Mouse (Mus musculus) brain, embryonic 14.5 days (tissue): ENCODE measurements at regions not wholly inside any gene's neighbourhood (a gene's known extent, or its start where the extent isn't known, plus 50 kb on each side); places are given as distances from the start of the nearest gene placed in this dataset.
A peak's percentile ranks its signal among the peaks of the same experiment; 100 is the strongest.

Experiments used
- DNase-seq: peaks from one replicate; pipeline ENCODE4 v3.0.0-alpha.2; 2011; ENCODE audit warnings: low read depth
- CTCF ChIP-seq: fragments of 200-500 bp; IDR thresholded peaks from 2 replicates; pipeline ENCODE4 v1.5.1; 2012; ENCODE audit warnings: inconsistent platforms, mild to moderate bottlenecking, moderate library complexity, borderline replicate concordance; ENCODE audit not compliant: insufficient read depth, insufficient read length; ENCODE audit errors: extremely low read depth
- POLR2A ChIP-seq: fragments of 200-500 bp; IDR thresholded peaks from 2 replicates; pipeline ENCODE4 v1.6.1; 2012; ENCODE audit warnings: mild to moderate bottlenecking, inconsistent platforms, borderline replicate concordance; ENCODE audit not compliant: poor library complexity, insufficient read depth, insufficient read length, severe bottlenecking; ENCODE audit errors: extremely low read depth

DNA sequence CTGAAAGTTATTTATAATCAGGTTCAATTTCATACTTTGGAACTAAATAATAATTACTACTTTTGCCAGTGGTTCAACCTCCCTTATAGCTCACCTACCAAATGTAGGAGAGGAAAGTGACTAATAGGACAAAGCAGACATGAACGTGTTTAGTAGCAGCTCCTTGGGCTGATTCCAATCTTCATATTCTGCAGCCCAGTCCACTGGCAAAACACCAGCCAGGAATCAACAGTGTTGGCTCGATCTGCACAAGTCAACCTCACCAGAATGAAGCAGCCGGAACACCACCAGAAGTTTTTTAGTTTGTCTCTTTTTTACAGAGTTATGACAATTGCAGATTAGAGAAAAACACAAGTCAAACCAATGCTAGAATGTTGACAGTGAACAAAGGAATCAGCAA, 717.0 kb downstream of the Pcdh17 start:
- DNase-seq = peak; percentile 14
- TF ChIP-seq POLR2A = no peak
- TF ChIP-seq CTCF = no peak

DNA sequence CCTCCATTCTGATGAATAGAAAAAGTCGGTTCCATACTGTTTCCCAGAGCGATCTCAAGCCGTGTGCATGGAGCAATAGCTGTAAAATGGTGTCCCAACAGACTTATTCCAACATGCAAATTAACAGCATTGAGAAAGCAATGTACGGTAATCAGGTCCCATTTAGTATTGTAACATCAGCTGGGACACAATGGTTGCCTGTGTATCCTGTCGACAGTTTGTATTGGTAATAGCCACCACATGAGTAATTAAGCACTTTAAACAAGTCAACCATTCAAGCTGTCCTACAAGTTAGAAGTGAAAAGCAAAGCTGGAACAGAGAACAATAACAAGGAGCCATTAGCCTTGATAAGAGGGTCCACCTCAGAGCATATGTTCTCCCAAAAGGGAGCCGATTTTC, 743.4 kb downstream of the Pcdh17 start:
- peak; percentile 57 for DNase-seq
- TF ChIP-seq CTCF = no peak
- no peak for TF ChIP-seq POLR2A

DNA sequence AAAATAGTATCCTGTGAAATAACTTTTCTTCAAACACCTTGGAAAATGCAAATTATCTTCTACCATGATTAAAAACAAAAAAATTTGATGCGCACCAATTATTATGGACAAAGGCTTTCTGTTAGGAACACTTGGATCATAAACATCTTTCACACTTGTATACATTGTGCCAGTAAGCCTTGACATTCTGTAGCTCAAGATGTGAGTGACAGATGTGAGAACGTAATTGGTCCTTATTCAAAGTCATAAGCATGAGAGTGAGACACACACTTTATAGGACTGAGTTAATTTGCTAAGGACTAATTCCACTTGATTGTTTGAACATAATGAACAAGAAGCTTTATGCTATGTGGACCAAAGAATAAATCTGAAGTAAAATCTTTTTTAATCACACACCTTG, 760.7 kb downstream of the Pcdh17 start:
- peak; percentile 86 for DNase-seq
- no peak for TF ChIP-seq POLR2A

DNA sequence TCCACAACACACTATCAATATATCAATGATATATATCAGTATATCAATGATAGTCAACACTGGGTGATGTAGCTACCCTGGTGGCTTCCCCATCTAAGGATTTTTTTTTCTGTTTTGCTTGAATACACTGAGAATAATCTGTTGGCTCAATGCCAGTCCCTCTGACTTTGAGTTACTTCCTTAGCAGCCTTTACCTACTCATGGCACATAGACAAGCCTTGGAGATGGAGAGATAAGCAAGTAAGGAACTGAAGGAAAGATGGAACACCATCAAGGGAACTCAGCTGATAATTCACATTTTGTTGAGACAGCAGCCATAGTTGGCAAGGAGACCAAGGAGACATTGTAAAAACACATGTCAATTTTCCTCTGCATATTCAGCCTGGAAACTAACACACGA, 765.0 kb downstream of the Pcdh17 start:
- TF ChIP-seq CTCF (no peak), POLR2A (no peak)
- DNase-seq = no peak

DNA sequence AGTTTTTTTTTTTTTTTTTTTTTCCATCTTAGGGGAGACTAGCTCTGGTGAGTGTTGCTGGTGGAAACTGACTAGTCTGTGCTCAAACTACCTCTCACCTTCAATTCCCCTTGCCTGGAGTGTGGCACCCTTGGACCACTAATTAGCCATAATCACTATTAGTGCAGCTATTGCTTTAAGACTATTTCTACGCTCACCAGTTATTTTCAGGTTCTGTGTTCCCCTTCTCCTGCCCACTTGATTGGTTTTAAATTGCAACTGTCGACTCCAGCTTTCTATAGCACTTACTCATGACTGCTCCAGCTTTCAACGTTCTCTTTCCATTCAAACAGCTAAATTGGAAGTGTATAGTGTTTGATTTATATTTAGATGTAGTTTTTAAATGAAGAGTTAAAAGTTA, 771.7 kb downstream of the Pcdh17 start:
- TF ChIP-seq CTCF (no peak), POLR2A (no peak)
- peak; percentile 38 for DNase-seq
